Comparison of ENCODE assay signal across 31 mouse cellular contexts in genomic region chr4:53155471-53155870, GRCm38 (mm10). TPM values are rescaled to one million over a fixed set of nuclear protein-coding genes. Genes with fewer than 3 reads are reported as not detected.
DNase-seq lines count a peak whose midpoint lies in the region; ATAC-seq and TF ChIP-seq lines count a peak whose summit lies in the region.
"Had no signal": no experiment of that assay in that cellular context is flagged by ENCODE, and none has a peak within 500 bp of the region (broad histone marks: within the 10 kb centered on the region; RNA-seq: fewer than 3 reads in every experiment).

No protein-coding gene starts in this region.

- no peak overlapping the region for H3K4me2 ChIP-seq in heart, embryonic 12.5 days
- H3K4me2 ChIP-seq in liver, postnatal 0 days (ENCODE audit: low read depth, low read length) = no peak overlapping the region
- no peak overlapping the region for H3K4me2 ChIP-seq in liver, embryonic 12.5 days
- H3K4me2 ChIP-seq: embryonic facial prominence, embryonic 15.5 days; forebrain, embryonic 13.5 days; heart, embryonic 15.5 days; kidney, embryonic 15.5 days; limb, embryonic 12.5 days; liver, embryonic 13.5 days; midbrain, embryonic 13.5 days had no signal

- H3K9me3 ChIP-seq in heart, embryonic 12.5 days (replicated peaks) = no peaks in the 10 kb centered on the region
- no peaks in the 10 kb centered on the region for H3K9me3 ChIP-seq in liver, postnatal 0 days (ENCODE audit: low read length)
- no peaks in the 10 kb centered on the region for H3K9me3 ChIP-seq in liver, embryonic 12.5 days (replicated peaks)
- H3K9me3 ChIP-seq: embryonic facial prominence, embryonic 10.5 days; embryonic facial prominence, embryonic 15.5 days; forebrain, embryonic 13.5 days; heart, embryonic 15.5 days; hindbrain, embryonic 13.5 days; kidney, embryonic 15.5 days; limb, embryonic 12.5 days; liver, embryonic 13.5 days; midbrain, embryonic 13.5 days; neural tube, embryonic 15.5 days had no signal

- no peak overlapping the region for H3K4me3 ChIP-seq in heart, embryonic 12.5 days
- H3K4me3 ChIP-seq in liver, postnatal 0 days (ENCODE audit: low read depth, low read length) = no peak overlapping the region
- H3K4me3 ChIP-seq in liver, embryonic 12.5 days = no peak overlapping the region
- H3K4me3 ChIP-seq: embryonic facial prominence, embryonic 10.5 days; embryonic facial prominence, embryonic 15.5 days; forebrain, embryonic 13.5 days; heart, embryonic 15.5 days; hindbrain, embryonic 13.5 days; kidney, embryonic 15.5 days; layer of hippocampus, adult 2 months; left cerebral cortex, adult 2 months; limb, embryonic 12.5 days; liver, embryonic 13.5 days; midbrain, embryonic 13.5 days; neural tube, embryonic 15.5 days had no signal

- DNase-seq in heart, adult 18-20 months = peak; percentile 25 to 45
- DNase-seq in liver, postnatal 0 days = peak; percentile 22
- peak; percentile 75 for DNase-seq in A20 (ENCODE audit: low read depth, low spot score)
- no peak for DNase-seq in layer of hippocampus, adult 11-12 months (ENCODE audit: low spot score)
- no peak for DNase-seq in cerebellum, adult 11-12 months
- DNase-seq: adrenal gland, postnatal 14 days; cerebellum, adult 2 months; cerebellum, postnatal 25 days; gastrocnemius, postnatal 25 days; kidney, adult 18-20 months; kidney, postnatal 25 days; liver, embryonic 13.5 days; lung, adult 2 months; lung, postnatal 4 days; right cerebral cortex, postnatal 4 days; thymus, postnatal 14 days had no signal

- no peaks in the 10 kb centered on the region for H3K36me3 ChIP-seq in heart, embryonic 12.5 days
- H3K36me3 ChIP-seq in liver, postnatal 0 days (replicated peaks; ENCODE audit: insufficient read depth, low read length) = peaks cover 5% of the 10 kb centered on the region; the same call in 1 of the 2 replicates
- no peaks in the 10 kb centered on the region for H3K36me3 ChIP-seq in liver, embryonic 12.5 days
- H3K36me3 ChIP-seq: embryonic facial prominence, embryonic 10.5 days; embryonic facial prominence, embryonic 15.5 days; heart, embryonic 15.5 days; hindbrain, embryonic 13.5 days; kidney, embryonic 15.5 days; limb, embryonic 12.5 days; liver, embryonic 13.5 days; midbrain, embryonic 13.5 days; neural tube, embryonic 15.5 days had no signal

- ATAC-seq in heart, embryonic 12.5 days (ENCODE audit: insufficient number of reproducible peaks, low FRiP score) = no peak
- ATAC-seq in liver, postnatal 0 days = peak; percentile 30
- ATAC-seq in liver, embryonic 12.5 days = no peak
- 0 out of 2 replicates have a peak, but pooled peaks have one; percentile 3 for ATAC-seq in granulocyte monocyte progenitor cell, adult 5-6 weeks (replicated peaks; ENCODE audit: poor library complexity, severe bottlenecking)
- ATAC-seq: forebrain, embryonic 13.5 days; midbrain, embryonic 13.5 days; Patski had no signal

- H3K27me3 ChIP-seq in heart, embryonic 12.5 days (replicated peaks) = no peaks in the 10 kb centered on the region
- H3K27me3 ChIP-seq in liver, postnatal 0 days (ENCODE audit: insufficient read depth, low read length) = no peaks in the 10 kb centered on the region
- H3K27me3 ChIP-seq in liver, embryonic 12.5 days (replicated peaks) = peaks cover 20% of the 10 kb centered on the region
- H3K27me3 ChIP-seq: embryonic facial prominence, embryonic 15.5 days; forebrain, embryonic 13.5 days; heart, embryonic 15.5 days; kidney, embryonic 15.5 days; limb, embryonic 12.5 days; neural tube, embryonic 15.5 days; Patski had no signal

- H3K9ac ChIP-seq in heart, embryonic 12.5 days = no peak overlapping the region
- H3K9ac ChIP-seq in liver, postnatal 0 days (replicated peaks) = no peak overlapping the region
- no peak overlapping the region for H3K9ac ChIP-seq in liver, embryonic 12.5 days
- H3K9ac ChIP-seq: embryonic facial prominence, embryonic 15.5 days; forebrain, embryonic 13.5 days; heart, embryonic 15.5 days; hindbrain, embryonic 13.5 days; kidney, embryonic 15.5 days; limb, embryonic 12.5 days; liver, embryonic 13.5 days; midbrain, embryonic 13.5 days; neural tube, embryonic 15.5 days had no signal

- H3K4me1 ChIP-seq in heart, embryonic 12.5 days (replicated peaks) = peaks cover 15% of the 10 kb centered on the region; the same call in 1 of the 2 replicates
- peaks cover 45% of the 10 kb centered on the region for H3K4me1 ChIP-seq in liver, postnatal 0 days (ENCODE audit: insufficient read depth)
- peaks cover 29% of the 10 kb centered on the region for H3K4me1 ChIP-seq in liver, embryonic 12.5 days

- no peak overlapping the region for H3K27ac ChIP-seq in heart, embryonic 12.5 days (ENCODE audit: poor library complexity, severe bottlenecking)
- peak overlapping the region; percentile 56 for H3K27ac ChIP-seq in liver, postnatal 0 days (ENCODE audit: low read depth)
- H3K27ac ChIP-seq in liver, embryonic 12.5 days = no peak overlapping the region
- H3K27ac ChIP-seq: embryonic facial prominence, embryonic 10.5 days; embryonic facial prominence, embryonic 15.5 days; forebrain, embryonic 13.5 days; heart, embryonic 15.5 days; hindbrain, embryonic 13.5 days; kidney, embryonic 15.5 days; layer of hippocampus, adult 2 months; left cerebral cortex, adult 2 months; limb, embryonic 12.5 days; liver, embryonic 13.5 days; midbrain, embryonic 13.5 days; neural tube, embryonic 15.5 days had no signal

- TF ChIP-seq EP300 in liver, postnatal 0 days (IDR thresholded peaks at IDR 0.05; ENCODE audit: low read depth) = peak; percentile 54

- no peak for TF ChIP-seq CTCF in liver, postnatal 0 days (IDR thresholded peaks at IDR 0.05; ENCODE audit: low read depth)

- 80% methylated on average over 11 of the region's 11 CpGs for WGBS in heart, embryonic 12.5 days
- WGBS in liver, postnatal 0 days (ENCODE audit: insufficient replicate concordance) = 57% methylated on average over 11 of the region's 11 CpGs
- WGBS in liver, embryonic 12.5 days (ENCODE audit: insufficient replicate concordance) = 64% methylated on average over 11 of the region's 11 CpGs

RNA-seq across cellular contexts. Expression of gene Abca1, which starts 4.2 kb away (rescaled TPM):
- total RNA-seq in heart, adult 18-20 months (2021) = 10 to 100 TPM; 15.8 to 17.9 TPM
- polyA plus RNA-seq in heart, embryonic 12.5 days (2016; fragmentation: Nextera tagmentation; extraction: Ambion mirVana) = 3.8 and 4.0 TPM in 2 replicates
- polyA plus RNA-seq in liver, postnatal 0 days (2015; fragmentation: Nextera tagmentation; extraction: Ambion mirVana) = 9.9 and 11.0 TPM in 2 replicates
- 9.8 and 10.1 TPM in 2 replicates for polyA plus RNA-seq in liver, embryonic 12.5 days (2016; fragmentation: Nextera tagmentation; extraction: Ambion mirVana)
- total RNA-seq in granulocyte monocyte progenitor cell, adult 5-6 weeks (2014; fragmentation: Nextera tagmentation) = 0.49 and 2.6 TPM in 2 replicates
- total RNA-seq in granulocyte monocyte progenitor cell, adult 5-6 weeks (2017) = 2.2 and 3.8 TPM in 2 replicates

Comparison
In these comparisons a context has a peak if more than half of its experiments do, and no peak if none do; other contexts are left out.
1. ATAC-seq: peak in liver, postnatal 0 days (single experiment) and granulocyte monocyte progenitor cell, adult 5-6 weeks (single experiment); none in heart, embryonic 12.5 days (single experiment) and liver, embryonic 12.5 days (single experiment).
2. DNase-seq: peak in heart, adult 18-20 months (2 of 2), liver, postnatal 0 days (single experiment) and A20 (single experiment); none in layer of hippocampus, adult 11-12 months (single experiment) and cerebellum, adult 11-12 months (single experiment).